In genomic region chr13:64153751-64154267, GRCm38 (mm10) we compare ENCODE assay signal across 8 mouse cellular contexts. TPM values are rescaled to one million over a fixed set of nuclear protein-coding genes. Genes with fewer than 3 reads are reported as not detected.
DNase-seq lines count a peak whose midpoint lies in the region; ATAC-seq lines count a peak whose summit lies in the region.

No protein-coding gene starts in this region.

- no peaks in the 10 kb centered on the region for H3K36me3 ChIP-seq in forebrain, embryonic 15.5 days
- H3K36me3 ChIP-seq in hindbrain, embryonic 16.5 days (ENCODE audit: control insufficient read depth, insufficient read depth, low read length), result no peaks in the 10 kb centered on the region
- H3K36me3 ChIP-seq in liver, embryonic 13.5 days, result peaks cover 8% of the 10 kb centered on the region

- peak overlapping the region; percentile 80 for H3K4me2 ChIP-seq in forebrain, embryonic 15.5 days (replicated peaks)
- peak overlapping the region; percentile 89 for H3K4me2 ChIP-seq in hindbrain, embryonic 16.5 days (ENCODE audit: low read length)
- H3K4me2 ChIP-seq in liver, embryonic 13.5 days, result peak overlapping the region; percentile 97

- no peaks in the 10 kb centered on the region for H3K4me1 ChIP-seq in brown adipose tissue, adult 24 weeks (ENCODE audit: control insufficient read depth, insufficient read depth, insufficient read length, low read length)
- H3K4me1 ChIP-seq in forebrain, embryonic 15.5 days, result peaks cover 18% of the 10 kb centered on the region
- peaks cover 10% of the 10 kb centered on the region for H3K4me1 ChIP-seq in hindbrain, embryonic 16.5 days (ENCODE audit: control insufficient read depth, insufficient read depth, low read depth, low read length)
- peaks cover 46% of the 10 kb centered on the region for H3K4me1 ChIP-seq in liver, embryonic 13.5 days (replicated peaks)

- WGBS in forebrain, embryonic 15.5 days, result under 1% methylated on average over 18 of the region's 18 CpGs
- WGBS in hindbrain, embryonic 16.5 days, result under 1% methylated on average over 18 of the region's 18 CpGs
- WGBS in liver, embryonic 13.5 days (ENCODE audit: insufficient replicate concordance), result under 1% methylated on average over 18 of the region's 18 CpGs

- H3K9me3 ChIP-seq in forebrain, embryonic 15.5 days, result no peaks in the 10 kb centered on the region
- no peaks in the 10 kb centered on the region for H3K9me3 ChIP-seq in hindbrain, embryonic 16.5 days (ENCODE audit: control insufficient read depth, low read length)
- no peaks in the 10 kb centered on the region for H3K9me3 ChIP-seq in liver, embryonic 13.5 days (replicated peaks)

- 0 out of 2 replicates have a peak, but pooled peaks cover 3% of the 10 kb centered on the region for H3K27me3 ChIP-seq in forebrain, embryonic 15.5 days
- no peaks in the 10 kb centered on the region; the same call in 1 of the 2 replicates for H3K27me3 ChIP-seq in hindbrain, embryonic 16.5 days (replicated peaks; ENCODE audit: control insufficient read depth, insufficient read depth, low read length)
- peaks cover 17% of the 10 kb centered on the region for H3K27me3 ChIP-seq in liver, embryonic 13.5 days

- peak overlapping the region; percentile 52 for H3K4me3 ChIP-seq in brown adipose tissue, adult 24 weeks (ENCODE audit: insufficient read depth, low read depth, low read length)
- H3K4me3 ChIP-seq in forebrain, embryonic 15.5 days, result peak overlapping the region; percentile 58
- H3K4me3 ChIP-seq in hindbrain, embryonic 16.5 days (ENCODE audit: low read length), result peak overlapping the region; percentile 86
- H3K4me3 ChIP-seq in liver, embryonic 13.5 days (replicated peaks), result peak overlapping the region; percentile 94

- peak overlapping the region; percentile 60 for H3K9ac ChIP-seq in forebrain, embryonic 15.5 days (replicated peaks)
- peak overlapping the region; percentile 47 for H3K9ac ChIP-seq in hindbrain, embryonic 16.5 days (ENCODE audit: low read depth, low read length)
- peak overlapping the region; percentile 64 for H3K9ac ChIP-seq in liver, embryonic 13.5 days

- H3K27ac ChIP-seq in brown adipose tissue, adult 24 weeks (replicated peaks; ENCODE audit: low read depth, low read length), result 0 out of 2 replicates have a peak overlapping the region, but pooled peaks have one; percentile 8
- H3K27ac ChIP-seq in forebrain, embryonic 15.5 days (replicated peaks), result no peak overlapping the region
- H3K27ac ChIP-seq in hindbrain, embryonic 16.5 days (ENCODE audit: low read depth, low read length), result no peak overlapping the region
- H3K27ac ChIP-seq in liver, embryonic 13.5 days, result peak overlapping the region; percentile 81

- ATAC-seq in forebrain, embryonic 15.5 days (replicated peaks), result peak; percentile 30
- peak; percentile 13 for ATAC-seq in hindbrain, embryonic 16.5 days
- peak; percentile 22 for ATAC-seq in liver, embryonic 13.5 days (ENCODE audit: low read depth)

- peak; percentile 23 for DNase-seq in MEL-GATA-1-ER (ENCODE audit: extremely low read depth, low read depth)
- peak; percentile 36 for DNase-seq in liver, embryonic 13.5 days
- peak; percentile 51 for DNase-seq in naive thymus-derived CD4-positive, alpha-beta T cell, adult 2 months (ENCODE audit: low read depth)
- DNase-seq in thymus, adult 18-20 months, result peak; percentile 39 to 42
- no peak for DNase-seq in left cerebral cortex, adult 9 months (ENCODE audit: low spot score in 2 of 2)

RNA-seq across cellular contexts. Expression of gene Zfp367, which starts 0.8 kb away (rescaled TPM):
- 5.9 and 14.9 TPM in 2 replicates for polyA plus RNA-seq in brown adipose tissue, adult 24 weeks (2012; ENCODE audit: insufficient read depth, insufficient read length, missing spikeins)
- 12.7 and 14.4 TPM in 2 replicates for polyA plus RNA-seq in forebrain, embryonic 15.5 days (2015; fragmentation: Nextera tagmentation; extraction: Ambion mirVana)
- polyA plus RNA-seq in hindbrain, embryonic 16.5 days (2015; fragmentation: Nextera tagmentation; extraction: Ambion mirVana), result 6.2 and 7.3 TPM in 2 replicates
- 21.9 and 25.7 TPM in 2 replicates for polyA plus RNA-seq in liver, embryonic 13.5 days (2015; fragmentation: Nextera tagmentation; extraction: Ambion mirVana)

RNA-seq across cellular contexts. Expression of gene Habp4, which starts 7.8 kb away (rescaled TPM):
- polyA plus RNA-seq in brown adipose tissue, adult 24 weeks (2012; ENCODE audit: insufficient read depth, insufficient read length, missing spikeins), result 16.4 and 21.0 TPM in 2 replicates
- 17.1 and 18.2 TPM in 2 replicates for polyA plus RNA-seq in forebrain, embryonic 15.5 days (2015; fragmentation: Nextera tagmentation; extraction: Ambion mirVana)
- polyA plus RNA-seq in hindbrain, embryonic 16.5 days (2015; fragmentation: Nextera tagmentation; extraction: Ambion mirVana), result 52.8 and 53.4 TPM in 2 replicates
- polyA plus RNA-seq in liver, embryonic 13.5 days (2015; fragmentation: Nextera tagmentation; extraction: Ambion mirVana), result 7.5 and 9.1 TPM in 2 replicates

RNA-seq across cellular contexts. Expression of gene Slc35d2, which starts 24.6 kb away (rescaled TPM):
- polyA plus RNA-seq in brown adipose tissue, adult 24 weeks (2012; ENCODE audit: insufficient read depth, insufficient read length, missing spikeins), result 2.4 and 7.6 TPM in 2 replicates
- 0.37 and 1.2 TPM in 2 replicates for polyA plus RNA-seq in forebrain, embryonic 15.5 days (2015; fragmentation: Nextera tagmentation; extraction: Ambion mirVana)
- polyA plus RNA-seq in hindbrain, embryonic 16.5 days (2015; fragmentation: Nextera tagmentation; extraction: Ambion mirVana), result 1.1 and 2.1 TPM in 2 replicates
- polyA plus RNA-seq in liver, embryonic 13.5 days (2015; fragmentation: Nextera tagmentation; extraction: Ambion mirVana), result 5.6 and 6.0 TPM in 2 replicates

Comparison
In these comparisons a context has a peak if more than half of its experiments do, and no peak if none do; other contexts are left out.
1. DNase-seq: peak in MEL-GATA-1-ER (single experiment), liver, embryonic 13.5 days (single experiment), naive thymus-derived CD4-positive, alpha-beta T cell, adult 2 months (single experiment) and thymus, adult 18-20 months (2 of 2); none in left cerebral cortex, adult 9 months (0 of 2).
2. H3K27ac ChIP-seq: peak in brown adipose tissue, adult 24 weeks (single experiment) and liver, embryonic 13.5 days (single experiment); none in forebrain, embryonic 15.5 days (single experiment) and hindbrain, embryonic 16.5 days (single experiment).
3. Peak in every context shown above with its lines, with median percentiles within 50 percentile points of each other: H3K4me3 ChIP-seq, ATAC-seq, H3K4me2 ChIP-seq and H3K9ac ChIP-seq.